Comparison of ENCODE assay signal across 10 mouse cellular contexts in genomic region chr4:133003316-133004018, GRCm38 (mm10). TPM values are rescaled to one million over a fixed set of nuclear protein-coding genes. Genes with fewer than 3 reads are reported as not detected.
DNase-seq lines count a peak whose midpoint lies in the region; ATAC-seq and TF ChIP-seq lines count a peak whose summit lies in the region.
"Had no signal": no experiment of that assay in that cellular context is flagged by ENCODE, and none has a peak within 500 bp of the region (broad histone marks: within the 10 kb centered on the region; RNA-seq: fewer than 3 reads in every experiment).

No protein-coding gene starts in this region.

- intact Hi-C loops in heart, postnatal 36 days (cut with DNase I): no loop called here
- intact Hi-C loops in left cerebral cortex, adult 2 months (cut with DNase I): loop anchor here (10.0 kb wide), 1 partner anchor 451 kb away; no protein-coding TSS in a partner anchor

- peaks cover 21 to 31% of the 10 kb centered on the region in 2 experiments for H3K4me1 ChIP-seq in heart, embryonic 14.5 days (ENCODE audit: control insufficient read depth in 2 of 2, insufficient read depth in 2 of 2, low read length in 2 of 2)
- peaks cover 35% of the 10 kb centered on the region for H3K4me1 ChIP-seq in heart, embryonic 15.5 days (replicated peaks)
- H3K4me1 ChIP-seq in midbrain, embryonic 15.5 days: peaks cover 14% of the 10 kb centered on the region

- no peaks in the 10 kb centered on the region for H3K9me3 ChIP-seq in heart, embryonic 14.5 days (ENCODE audit: control insufficient read depth, low read length)
- H3K9me3 ChIP-seq in heart, embryonic 15.5 days (replicated peaks): no peaks in the 10 kb centered on the region
- no peaks in the 10 kb centered on the region for H3K9me3 ChIP-seq in midbrain, embryonic 15.5 days
- H3K9me3 ChIP-seq: liver, embryonic 12.5 days had no signal

- no peaks in the 10 kb centered on the region for H3K27me3 ChIP-seq in heart, embryonic 14.5 days (ENCODE audit: control insufficient read depth, insufficient read depth, low read length)
- 0 out of 2 replicates have a peak, but pooled peaks cover 3% of the 10 kb centered on the region for H3K27me3 ChIP-seq in heart, embryonic 15.5 days
- H3K27me3 ChIP-seq in midbrain, embryonic 15.5 days (replicated peaks): no peaks in the 10 kb centered on the region

- peak overlapping the region; percentile 44; the same call in 1 of the 2 replicates for H3K9ac ChIP-seq in heart, embryonic 14.5 days (ENCODE audit: low read length)
- peak overlapping the region; percentile 20 for H3K9ac ChIP-seq in heart, embryonic 15.5 days
- H3K9ac ChIP-seq in midbrain, embryonic 15.5 days: no peak overlapping the region
- H3K9ac ChIP-seq: liver, embryonic 12.5 days had no signal

- H3K27ac ChIP-seq in heart, embryonic 14.5 days (replicated peaks in 1 of 2; ENCODE audit: control insufficient read depth in 1 of 2, insufficient read depth in 1 of 2, low read depth in 2 of 2, low read length in 2 of 2): peak overlapping the region; percentile 88 to 91
- H3K27ac ChIP-seq in heart, embryonic 15.5 days: peak overlapping the region; percentile 87
- peak overlapping the region; percentile 52; the same call in 1 of the 2 replicates for H3K27ac ChIP-seq in midbrain, embryonic 15.5 days
- no peak overlapping the region for H3K27ac ChIP-seq in left cerebral cortex, adult 2 months
- H3K27ac ChIP-seq: liver, embryonic 12.5 days had no signal

- TF ChIP-seq CTCF in left cerebral cortex, adult 2 months (IDR thresholded peaks at IDR 0.05): no peak

- H3K4me3 ChIP-seq in heart, embryonic 14.5 days (ENCODE audit: control insufficient read depth in 1 of 2, insufficient read depth in 1 of 2, low read depth in 1 of 2, low read length in 2 of 2): no peak overlapping the region
- H3K4me3 ChIP-seq in heart, embryonic 15.5 days: 0 out of 2 replicates have a peak overlapping the region, but pooled peaks have one; percentile 5
- H3K4me3 ChIP-seq in midbrain, embryonic 15.5 days: no peak overlapping the region
- H3K4me3 ChIP-seq in left cerebral cortex, adult 2 months: no peak overlapping the region
- H3K4me3 ChIP-seq: liver, embryonic 12.5 days had no signal

- 26% methylated on average over 21 of the region's 21 CpGs for WGBS in heart, embryonic 14.5 days
- 31% methylated on average over 21 of the region's 21 CpGs for WGBS in heart, embryonic 15.5 days
- 28% methylated on average over 21 of the region's 21 CpGs for WGBS in midbrain, embryonic 15.5 days

- H3K36me3 ChIP-seq in heart, embryonic 14.5 days (ENCODE audit: control insufficient read depth, insufficient read depth, low read length): no peaks in the 10 kb centered on the region
- no peaks in the 10 kb centered on the region for H3K36me3 ChIP-seq in heart, embryonic 15.5 days
- no peaks in the 10 kb centered on the region for H3K36me3 ChIP-seq in midbrain, embryonic 15.5 days (replicated peaks)
- H3K36me3 ChIP-seq: liver, embryonic 12.5 days had no signal

- no peak for DNase-seq in heart, postnatal 36 days
- peak; percentile 55 to 68 for DNase-seq in cerebellum, postnatal 14 days
- DNase-seq in kidney, adult 11 months: no peak
- no peak for DNase-seq in left cerebral cortex, adult 2 months (ENCODE audit: extremely low spot score in 1 of 2, low spot score in 2 of 2)
- DNase-seq in lung, postnatal 4 days: no peak
- DNase-seq: thymus, adult 2 months had no signal

- ATAC-seq in heart, embryonic 14.5 days (ENCODE audit: insufficient number of reproducible peaks, insufficient read depth, low FRiP score, low read depth): peak; percentile 38
- peak; percentile 36 for ATAC-seq in heart, embryonic 15.5 days (replicated peaks; ENCODE audit: insufficient number of reproducible peaks, insufficient read depth, low FRiP score, low read depth)
- ATAC-seq in midbrain, embryonic 15.5 days (replicated peaks): no peak
- ATAC-seq: liver, embryonic 12.5 days had no signal

- H3K4me2 ChIP-seq in heart, embryonic 14.5 days (ENCODE audit: low read length): peak overlapping the region; percentile 48
- peak overlapping the region; percentile 42 for H3K4me2 ChIP-seq in heart, embryonic 15.5 days
- H3K4me2 ChIP-seq in midbrain, embryonic 15.5 days: no peak overlapping the region
- H3K4me2 ChIP-seq: liver, embryonic 12.5 days had no signal

RNA-seq across cellular contexts. Expression of gene Ahdc1, which starts 7.6 kb away (rescaled TPM):
- 7.1 and 9.0 TPM in 2 replicates for polyA plus RNA-seq in heart, embryonic 14.5 days (2014; fragmentation: Nextera tagmentation; extraction: Ambion mirVana)
- 10 to 100 TPM; 41.9 to 50.8 TPM for total RNA-seq in heart, postnatal 36 days (2021)
- polyA plus RNA-seq in heart, embryonic 15.5 days (2015; fragmentation: Nextera tagmentation; extraction: Ambion mirVana): 6.3 and 8.5 TPM in 2 replicates
- 13.5 and 14.4 TPM in 2 replicates for polyA plus RNA-seq in midbrain, embryonic 15.5 days (2015; fragmentation: Nextera tagmentation; extraction: Ambion mirVana)
- 100 to 1,000 TPM; 108 to 132 TPM for total RNA-seq in left cerebral cortex, adult 2 months (2021)

RNA-seq across cellular contexts. Expression of gene Fgr, which starts 29.6 kb away (rescaled TPM):
- polyA plus RNA-seq in heart, embryonic 14.5 days (2014; fragmentation: Nextera tagmentation; extraction: Ambion mirVana): 0.18 and 0.74 TPM in 2 replicates
- under 1 TPM; 0.31 to 0.60 TPM for total RNA-seq in heart, postnatal 36 days (2021)
- polyA plus RNA-seq in heart, embryonic 15.5 days (2015; fragmentation: Nextera tagmentation; extraction: Ambion mirVana): 0.42 and 1.0 TPM in 2 replicates
- polyA plus RNA-seq in midbrain, embryonic 15.5 days (2015; fragmentation: Nextera tagmentation; extraction: Ambion mirVana): 0.06 and 0.27 TPM in 2 replicates
- total RNA-seq in left cerebral cortex, adult 2 months (2021): under 1 TPM; 0.23 TPM

Comparison
In these comparisons a context has a peak if more than half of its experiments do, and no peak if none do; other contexts are left out.
1. DNase-seq: peak in cerebellum, postnatal 14 days (2 of 2); none in heart, postnatal 36 days (0 of 2), kidney, adult 11 months (single experiment), left cerebral cortex, adult 2 months (0 of 2) and lung, postnatal 4 days (0 of 2).